Mouse (Mus musculus) mature B cell (primary cell): ENCODE results near the gene Med22.

Experiments
- in situ Hi-C: fragments of 300-500 bp; cut with MboI; formaldehyde crosslinking; loops from 2 replicates; pipeline ENCODE4 v1.14.3; 2019

Med22 gene

GRCm38 (mm10) chr2:26910124-26910993, at the start of gene Med22, which contains the start of gene Rpl7a:
Gene Med22 (minus strand): TSS chr2:26910677.
Gene Rpl7a (plus strand): TSS chr2:26910764.
- in situ Hi-C loops, result loop anchor here (25.0 kb wide), 2 partner anchors 473 to 1348 kb away; partner anchors contain the start of genes Edf1, Mamdc4 and Sec16a

- in situ Hi-C loops, result no loop called here
These were observed 47.0 kb upstream of the Med22 start for GRCm38 (mm10) chr2:26957488-26957859.

GRCm38 (mm10) chr2:26956811-26957487, 46.5 kb upstream of the Med22 start:
- in situ Hi-C loops, result no loop called here

GRCm38 (mm10) chr2:26954735-26955395, 44.4 kb upstream of the Med22 start:
- in situ Hi-C loops, result no loop called here

- in situ Hi-C loops, result no loop called here
These were observed 42.4 kb upstream of the Med22 start for GRCm38 (mm10) chr2:26952866-26953265.

GRCm38 (mm10) chr2:26952193-26952592, 41.7 kb upstream of the Med22 start:
- in situ Hi-C loops, result no loop called here

GRCm38 (mm10) chr2:26951346-26951905, 40.9 kb upstream of the Med22 start:
- in situ Hi-C loops, result no loop called here

- in situ Hi-C loops, result no loop called here
These were observed 39.9 kb upstream of the Med22 start for GRCm38 (mm10) chr2:26950411-26950810.

GRCm38 (mm10) chr2:26943253-26943652, 32.8 kb upstream of the Med22 start:
- in situ Hi-C loops, result no loop called here

GRCm38 (mm10) chr2:26941539-26941938, 31.1 kb upstream of the Med22 start:
- in situ Hi-C loops, result no loop called here

GRCm38 (mm10) chr2:26936425-26936824, 25.9 kb upstream of the Med22 start:
- in situ Hi-C loops, result loop anchor here (10.0 kb wide), 1 partner anchor 98 kb away; no protein-coding TSS in a partner anchor

- in situ Hi-C loops, result loop anchor here (10.0 kb wide), 1 partner anchor 100 kb away; no protein-coding TSS in a partner anchor
These were observed 24.8 kb upstream of the Med22 start for GRCm38 (mm10) chr2:26935286-26935685.

GRCm38 (mm10) chr2:26933304-26934055, 23.0 kb upstream of the Med22 start, which contains the start of the genes Surf4 and Stkld1:
Gene Surf4 (minus strand): TSS chr2:26933928.
Gene Stkld1 (plus strand): TSS chr2:26934047.
- in situ Hi-C loops, result loop anchor here (10.0 kb wide), 1 partner anchor 101 kb away; no protein-coding TSS in a partner anchor

- in situ Hi-C loops, result loop anchor here (10.0 kb wide), 1 partner anchor 102 kb away; no protein-coding TSS in a partner anchor
These were observed 22.2 kb upstream of the Med22 start for GRCm38 (mm10) chr2:26932473-26933303.

GRCm38 (mm10) chr2:26930390-26930789, 19.9 kb upstream of the Med22 start:
- in situ Hi-C loops, result loop anchor here (10.0 kb wide), 1 partner anchor 104 kb away; no protein-coding TSS in a partner anchor

GRCm38 (mm10) chr2:26927745-26928476, 17.4 kb upstream of the Med22 start:
- in situ Hi-C loops, result no loop called here

- in situ Hi-C loops, result loop anchor here (25.0 kb wide), 2 partner anchors 484 to 1359 kb away; partner anchors contain the start of genes Edf1, Mamdc4 and Sec16a
These were observed 11.3 kb upstream of the Med22 start for GRCm38 (mm10) chr2:26921784-26922183.

GRCm38 (mm10) chr2:26920190-26920855, 9.8 kb upstream of the Med22 start:
- in situ Hi-C loops, result loop anchor here (25.0 kb wide), 2 partner anchors 483 to 1358 kb away; partner anchors contain the start of genes Edf1, Mamdc4 and Sec16a
